ENCODE assay signal across 11 mouse cellular contexts in genomic region chr7:44357531-44357930, GRCm38 (mm10). TPM values are rescaled to one million over a fixed set of nuclear protein-coding genes. Genes with fewer than 3 reads are reported as not detected.
DNase-seq lines count a peak whose midpoint lies in the region; ATAC-seq lines count a peak whose summit lies in the region.
"Had no signal": no experiment of that assay in that cellular context is flagged by ENCODE, and none has a peak within 500 bp of the region (broad histone marks: within the 10 kb centered on the region; RNA-seq: fewer than 3 reads in every experiment).

No protein-coding gene starts in this region.

- H3K4me1 ChIP-seq in kidney, embryonic 14.5 days (ENCODE audit: control insufficient read depth, insufficient read depth, low read length) = peaks cover 17% of the 10 kb centered on the region
- H3K4me1 ChIP-seq in embryonic facial prominence, embryonic 12.5 days = peaks cover 39% of the 10 kb centered on the region
- peaks cover 63% of the 10 kb centered on the region for H3K4me1 ChIP-seq in midbrain, embryonic 12.5 days

- H3K4me3 ChIP-seq in kidney, embryonic 14.5 days (ENCODE audit: low read length) = 0 out of 2 replicates have a peak overlapping the region, but pooled peaks have one; percentile 4
- no peak overlapping the region for H3K4me3 ChIP-seq in embryonic facial prominence, embryonic 12.5 days
- peak overlapping the region; percentile 20; the same call in 1 of the 2 replicates for H3K4me3 ChIP-seq in midbrain, embryonic 12.5 days

- peaks cover 86% of the 10 kb centered on the region for H3K27me3 ChIP-seq in kidney, embryonic 14.5 days (ENCODE audit: control insufficient read depth, insufficient read depth, low read length)
- H3K27me3 ChIP-seq in embryonic facial prominence, embryonic 12.5 days = peaks cover 94% of the 10 kb centered on the region
- H3K27me3 ChIP-seq in midbrain, embryonic 12.5 days = peaks cover 84% of the 10 kb centered on the region

- no peaks in the 10 kb centered on the region for H3K36me3 ChIP-seq in kidney, embryonic 14.5 days (ENCODE audit: control insufficient read depth, insufficient read depth, low read length)
- no peaks in the 10 kb centered on the region for H3K36me3 ChIP-seq in embryonic facial prominence, embryonic 12.5 days
- H3K36me3 ChIP-seq in midbrain, embryonic 12.5 days = no peaks in the 10 kb centered on the region
- H3K36me3 ChIP-seq: embryonic facial prominence, embryonic 13.5 days; G1E; limb, embryonic 12.5 days had no signal

- WGBS in kidney, embryonic 14.5 days = 27% methylated on average over 10 of the region's 10 CpGs
- 5% methylated on average over 10 of the region's 10 CpGs for WGBS in embryonic facial prominence, embryonic 12.5 days
- WGBS in midbrain, embryonic 12.5 days = 13% methylated on average over 10 of the region's 10 CpGs

- peak overlapping the region; percentile 32; the same call in 1 of the 2 replicates for H3K4me2 ChIP-seq in kidney, embryonic 14.5 days (replicated peaks; ENCODE audit: low read depth, low read length)
- peak overlapping the region; percentile 28 for H3K4me2 ChIP-seq in embryonic facial prominence, embryonic 12.5 days (replicated peaks)
- peak overlapping the region; percentile 39 for H3K4me2 ChIP-seq in midbrain, embryonic 12.5 days (replicated peaks)

- no peak overlapping the region for H3K27ac ChIP-seq in kidney, embryonic 14.5 days (ENCODE audit: low read depth, low read length)
- no peak overlapping the region for H3K27ac ChIP-seq in embryonic facial prominence, embryonic 12.5 days
- H3K27ac ChIP-seq in midbrain, embryonic 12.5 days (replicated peaks) = no peak overlapping the region; the same call in 1 of the 2 replicates
- H3K27ac ChIP-seq: embryonic facial prominence, embryonic 13.5 days; limb, embryonic 12.5 days had no signal

- DNase-seq in kidney, adult 9 months = no peak
- DNase-seq in MN1 (ENCODE audit: low spot score) = peak; percentile 21
- DNase-seq in urinary bladder, adult 18-20 months (ENCODE audit: low spot score in 2 of 2) = no peak
- DNase-seq in gastrocnemius, adult 8-10 months (ENCODE audit: low spot score in 2 of 2) = no peak
- DNase-seq: thymus, adult 2 months had no signal

- ATAC-seq in kidney, embryonic 14.5 days (ENCODE audit: low FRiP score, low TSS enrichment) = no peak
- no peak for ATAC-seq in embryonic facial prominence, embryonic 12.5 days (ENCODE audit: insufficient number of reproducible peaks, insufficient read depth, low FRiP score, low TSS enrichment)
- ATAC-seq in midbrain, embryonic 12.5 days (ENCODE audit: low FRiP score, low read depth) = no peak

- H3K9ac ChIP-seq in kidney, embryonic 14.5 days (ENCODE audit: low read depth, low read length) = 0 out of 2 replicates have a peak overlapping the region, but pooled peaks have one; percentile 18
- H3K9ac ChIP-seq in embryonic facial prominence, embryonic 12.5 days = no peak overlapping the region
- peak overlapping the region; percentile 29; the same call in 1 of the 2 replicates for H3K9ac ChIP-seq in midbrain, embryonic 12.5 days (replicated peaks)
- H3K9ac ChIP-seq: limb, embryonic 12.5 days had no signal

- H3K9me3 ChIP-seq in kidney, embryonic 14.5 days (ENCODE audit: control insufficient read depth, low read length) = no peaks in the 10 kb centered on the region
- no peaks in the 10 kb centered on the region for H3K9me3 ChIP-seq in embryonic facial prominence, embryonic 12.5 days
- no peaks in the 10 kb centered on the region for H3K9me3 ChIP-seq in midbrain, embryonic 12.5 days
- H3K9me3 ChIP-seq: embryonic facial prominence, embryonic 13.5 days; limb, embryonic 12.5 days had no signal

RNA-seq across cellular contexts. Expression of gene Syt3, which starts 26.4 kb away (rescaled TPM):
- polyA plus RNA-seq in kidney, embryonic 14.5 days (2014; fragmentation: Nextera tagmentation; extraction: Ambion mirVana) = 1.4 and 2.3 TPM in 2 replicates
- 2.9 and 3.3 TPM in 2 replicates for polyA plus RNA-seq in embryonic facial prominence, embryonic 12.5 days (2016; fragmentation: Nextera tagmentation; extraction: Ambion mirVana)
- polyA plus RNA-seq in midbrain, embryonic 12.5 days (2016; fragmentation: Nextera tagmentation; extraction: Ambion mirVana) = 5.4 and 6.4 TPM in 2 replicates
- total RNA-seq in gastrocnemius, adult 8-10 months (2022) = 1 to 10 TPM; 3.2 to 7.0 (median 5.2) TPM
- total RNA-seq: G1E had no signal

RNA-seq across cellular contexts. Expression of gene 1700008O03Rik, which starts 28.1 kb away (rescaled TPM):
- polyA plus RNA-seq in kidney, embryonic 14.5 days (2014; fragmentation: Nextera tagmentation; extraction: Ambion mirVana) = 1.0 and 1.5 TPM in 2 replicates
- 0.86 and 1.1 TPM in 2 replicates for polyA plus RNA-seq in embryonic facial prominence, embryonic 12.5 days (2016; fragmentation: Nextera tagmentation; extraction: Ambion mirVana)
- 0.74 and 1.3 TPM in 2 replicates for polyA plus RNA-seq in midbrain, embryonic 12.5 days (2016; fragmentation: Nextera tagmentation; extraction: Ambion mirVana)
- not detected for total RNA-seq in gastrocnemius, adult 8-10 months (2022)

RNA-seq across cellular contexts. Expression of gene Shank1, which starts 47.5 kb away (rescaled TPM):
- 1.3 and 1.9 TPM in 2 replicates for polyA plus RNA-seq in kidney, embryonic 14.5 days (2014; fragmentation: Nextera tagmentation; extraction: Ambion mirVana)
- polyA plus RNA-seq in embryonic facial prominence, embryonic 12.5 days (2016; fragmentation: Nextera tagmentation; extraction: Ambion mirVana) = 2.4 and 3.8 TPM in 2 replicates
- 8.5 and 11.4 TPM in 2 replicates for polyA plus RNA-seq in midbrain, embryonic 12.5 days (2016; fragmentation: Nextera tagmentation; extraction: Ambion mirVana)
- under 1 TPM; 0.17 to 0.43 (median 0.34) TPM for total RNA-seq in gastrocnemius, adult 8-10 months (2022)

RNA-seq across cellular contexts. Expression of gene Clec11a, which starts 50.8 kb away (rescaled TPM):
- 3.4 TPM in 2 replicates for polyA plus RNA-seq in kidney, embryonic 14.5 days (2014; fragmentation: Nextera tagmentation; extraction: Ambion mirVana)
- 1.9 and 2.3 TPM in 2 replicates for polyA plus RNA-seq in embryonic facial prominence, embryonic 12.5 days (2016; fragmentation: Nextera tagmentation; extraction: Ambion mirVana)
- polyA plus RNA-seq in midbrain, embryonic 12.5 days (2016; fragmentation: Nextera tagmentation; extraction: Ambion mirVana) = 2.5 and 2.6 TPM in 2 replicates
- 1 to 10 TPM in 2 of 4 experiments, under 1 TPM in 2; 0.53 to 1.3 (median 0.99) TPM for total RNA-seq in gastrocnemius, adult 8-10 months (2022)
